Mouse (Mus musculus) right cerebral cortex, postnatal 4 days (tissue): ENCODE results near the gene Golga5.

ENCODE experiments used
- DNase-seq: peaks from one replicate; pipeline ENCODE4 v3.0.0-alpha.2; 2022

Golga5 gene

GRCm38 (mm10) chr12:102468894-102469764, at the start of gene Golga5:
TSS of gene Golga5 (plus strand) at chr12:102469135.
- peak; percentile 95 for DNase-seq

DNA sequence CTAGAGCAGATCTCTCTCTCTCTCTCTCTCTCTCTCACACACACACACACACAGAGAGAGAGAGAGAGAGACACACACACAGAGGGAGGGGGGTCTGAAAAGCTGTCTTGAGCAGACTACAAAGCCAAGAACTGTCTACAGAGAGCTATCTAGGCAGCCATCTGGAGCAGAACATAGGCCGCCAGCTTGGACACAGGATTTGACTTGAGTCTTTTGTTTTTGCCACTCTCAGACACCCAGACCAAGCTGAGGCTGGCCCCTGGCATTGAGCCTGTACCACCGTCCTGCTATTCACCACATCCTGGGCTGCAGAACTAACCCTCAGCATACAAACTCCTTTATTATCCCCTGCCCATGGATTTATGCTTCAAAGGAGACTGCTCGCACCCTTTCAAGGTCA, 49.4 kb upstream of the Golga5 start:
- DNase-seq, result peak; percentile 40

DNA sequence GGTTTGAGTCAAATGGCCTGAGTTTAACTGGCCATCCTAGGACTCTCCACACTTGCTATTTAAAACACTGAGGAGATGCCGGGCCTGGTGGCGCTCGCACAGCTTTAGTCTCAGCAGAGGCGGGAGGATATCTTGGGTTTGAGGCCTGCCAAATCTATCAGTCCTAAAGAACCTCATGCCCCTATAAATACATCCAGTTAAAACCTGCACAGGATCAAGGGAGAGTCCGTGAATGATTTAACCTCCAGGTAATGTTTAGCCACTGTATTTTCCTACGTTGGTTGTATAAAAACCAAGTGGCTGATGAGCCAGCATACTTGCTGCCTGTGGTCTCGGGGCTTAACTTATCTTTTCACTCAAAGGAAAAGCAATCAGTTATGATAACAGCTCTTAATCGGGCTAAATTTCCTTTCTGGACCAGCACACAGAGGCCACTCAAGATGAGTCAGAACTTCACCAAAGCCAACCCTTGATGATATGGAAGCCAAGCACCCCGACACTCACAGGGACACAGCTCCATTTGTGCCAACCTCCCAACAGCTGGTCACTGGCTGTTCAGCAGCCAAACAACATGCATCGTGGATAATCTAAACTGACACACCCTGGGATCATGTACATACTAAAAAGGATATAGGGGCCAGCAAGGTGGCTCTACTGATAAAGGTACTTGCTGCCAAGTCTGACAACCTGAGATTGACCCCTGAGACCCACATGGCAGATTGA, 48.6 kb upstream of the Golga5 start:
- DNase-seq, result no peak

GRCm38 (mm10) chr12:102422065-102422464, 46.9 kb upstream of the Golga5 start:
- no peak for DNase-seq

DNA sequence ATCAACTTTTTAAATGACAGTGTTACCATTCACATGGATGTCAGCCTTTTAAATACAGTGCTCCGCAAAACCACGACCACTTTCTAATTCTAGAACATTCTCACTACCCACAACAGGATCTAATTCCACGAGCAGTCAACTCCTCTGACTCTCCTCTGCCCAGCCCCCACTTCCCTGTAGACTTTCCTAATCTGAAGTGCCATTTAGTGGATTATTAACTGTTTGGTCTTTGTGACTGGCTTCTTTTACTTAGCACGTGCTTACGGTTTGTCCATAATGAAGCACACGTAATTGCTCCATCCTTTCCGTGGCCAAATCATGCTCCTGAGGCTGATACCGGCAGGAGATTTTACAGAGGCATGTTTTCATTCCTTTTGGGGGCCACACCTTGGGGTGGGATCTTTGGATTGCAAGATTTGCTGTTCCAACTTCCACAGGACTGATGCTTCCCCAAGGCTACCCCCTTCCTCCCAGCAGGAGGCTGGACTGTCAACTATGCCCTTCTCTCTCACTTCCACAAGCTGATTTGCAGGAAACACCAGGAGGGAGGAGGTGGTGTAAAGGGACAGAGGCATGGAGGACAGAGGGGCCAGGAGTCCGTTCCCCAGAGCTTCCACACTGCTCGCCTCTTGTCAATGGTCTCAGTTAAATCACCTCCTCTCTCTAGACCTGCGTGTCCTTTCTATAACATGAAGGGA, 46.2 kb upstream of the Golga5 start:
- DNase-seq, result no peak

- DNase-seq, result no peak
Measured at GRCm38 (mm10) chr12:102423625-102424024, 45.3 kb upstream of the Golga5 start.

DNA sequence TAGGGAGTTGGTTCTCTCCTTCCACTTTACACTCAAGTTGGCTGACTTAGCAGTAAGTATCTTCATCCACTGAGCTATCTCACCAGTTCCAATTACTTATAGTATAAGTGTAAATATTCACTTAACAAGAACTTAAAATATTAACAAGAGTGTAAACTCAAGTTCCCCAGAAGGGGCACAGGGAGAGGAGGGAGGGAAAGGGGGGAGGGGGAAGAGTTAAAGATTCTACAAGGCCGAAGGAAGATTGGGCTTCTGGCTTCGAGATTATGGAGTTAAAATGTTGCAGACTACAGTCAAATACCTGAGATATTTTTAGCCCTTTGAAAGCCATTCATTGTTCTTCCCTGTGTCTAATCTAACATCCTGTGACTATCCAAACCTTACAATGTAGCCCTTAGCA, 44.5 kb upstream of the Golga5 start:
- DNase-seq, result no peak

DNA sequence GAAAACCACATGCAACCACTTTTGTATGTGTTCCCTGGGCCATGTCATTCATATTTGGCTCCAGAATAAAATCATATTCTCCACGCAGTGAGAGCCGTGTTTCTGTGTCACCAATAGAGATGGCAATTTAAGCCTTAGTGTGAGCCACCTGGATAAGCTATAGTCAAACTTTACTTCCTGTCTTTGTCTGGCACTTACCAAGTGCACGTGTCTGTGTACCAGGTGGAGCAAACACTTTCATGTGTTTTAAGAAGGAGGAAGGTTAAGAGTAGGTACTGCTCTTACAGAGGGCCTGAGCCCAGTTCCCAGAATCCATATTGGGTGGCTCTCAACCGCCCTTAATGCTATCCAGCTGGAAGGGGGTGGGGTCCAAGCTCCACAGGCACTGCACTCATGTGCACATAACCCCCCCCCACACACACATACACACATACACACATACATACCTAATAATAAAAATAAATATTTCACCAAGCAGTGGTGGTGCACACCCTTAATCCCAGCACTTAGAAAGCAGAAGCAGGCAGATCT, 43.8 kb upstream of the Golga5 start:
- no peak for DNase-seq

DNA sequence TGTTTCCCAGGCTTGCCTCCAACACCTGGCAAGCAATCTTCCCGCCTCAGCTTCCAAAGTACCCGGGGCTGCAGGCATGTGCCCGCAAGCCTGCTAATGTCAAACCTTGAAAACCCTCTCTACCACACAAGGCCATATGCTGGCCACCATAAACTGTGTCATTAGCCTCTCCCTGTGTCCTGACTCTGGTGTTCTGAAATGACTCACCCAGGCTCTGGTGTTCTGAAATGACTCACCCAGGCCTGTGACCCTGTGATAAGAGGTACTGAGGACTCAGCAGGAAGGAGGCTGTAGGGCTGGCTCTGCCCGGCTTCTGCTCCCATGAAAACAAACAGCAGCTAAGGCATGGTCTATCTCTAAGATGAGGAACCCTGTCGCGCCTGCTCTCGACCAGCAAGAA, 42.6 kb upstream of the Golga5 start:
- DNase-seq, result no peak

GRCm38 (mm10) chr12:102429656-102430055, 39.3 kb upstream of the Golga5 start:
- DNase-seq, result no peak

DNA sequence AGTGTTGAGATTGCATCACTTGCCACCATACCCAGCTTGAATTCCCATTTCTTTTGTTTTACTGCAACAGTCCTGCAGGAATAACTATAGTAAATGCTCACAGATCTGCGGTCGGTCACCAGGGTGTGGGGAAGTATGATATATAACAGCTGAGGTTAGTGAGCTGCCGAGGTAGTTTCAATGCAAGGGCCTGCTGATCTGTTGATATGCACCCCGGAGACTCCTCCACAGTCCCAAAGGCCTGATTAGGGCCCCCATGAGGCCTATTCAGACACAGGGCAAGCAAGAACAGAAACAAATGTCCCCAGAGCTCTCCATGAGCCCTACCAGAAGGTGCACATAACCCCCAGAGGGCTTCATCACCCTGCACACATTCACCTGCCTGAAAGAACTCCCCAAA, 38.7 kb upstream of the Golga5 start:
- DNase-seq, result no peak

GRCm38 (mm10) chr12:102432238-102432637, 36.7 kb upstream of the Golga5 start:
- no peak for DNase-seq

DNA sequence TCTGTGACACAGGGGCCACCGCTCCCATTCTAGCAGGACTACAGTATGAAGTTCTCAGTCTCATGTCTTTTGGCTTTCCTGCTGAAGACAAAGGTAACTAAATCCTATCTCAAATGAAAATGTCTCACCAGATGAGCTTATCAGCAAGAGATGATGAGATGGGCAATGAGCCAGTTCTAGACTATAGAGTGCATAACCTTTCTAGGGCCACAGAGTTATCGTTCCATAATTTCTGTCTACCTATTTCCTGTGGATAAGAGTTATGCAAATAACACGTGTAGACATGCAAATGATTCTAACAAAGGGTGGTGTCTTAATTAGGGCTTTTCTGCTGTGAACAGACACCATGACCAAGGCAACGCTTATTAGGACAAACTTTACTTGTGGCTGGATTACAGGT, 34.8 kb upstream of the Golga5 start:
- no peak for DNase-seq

DNA sequence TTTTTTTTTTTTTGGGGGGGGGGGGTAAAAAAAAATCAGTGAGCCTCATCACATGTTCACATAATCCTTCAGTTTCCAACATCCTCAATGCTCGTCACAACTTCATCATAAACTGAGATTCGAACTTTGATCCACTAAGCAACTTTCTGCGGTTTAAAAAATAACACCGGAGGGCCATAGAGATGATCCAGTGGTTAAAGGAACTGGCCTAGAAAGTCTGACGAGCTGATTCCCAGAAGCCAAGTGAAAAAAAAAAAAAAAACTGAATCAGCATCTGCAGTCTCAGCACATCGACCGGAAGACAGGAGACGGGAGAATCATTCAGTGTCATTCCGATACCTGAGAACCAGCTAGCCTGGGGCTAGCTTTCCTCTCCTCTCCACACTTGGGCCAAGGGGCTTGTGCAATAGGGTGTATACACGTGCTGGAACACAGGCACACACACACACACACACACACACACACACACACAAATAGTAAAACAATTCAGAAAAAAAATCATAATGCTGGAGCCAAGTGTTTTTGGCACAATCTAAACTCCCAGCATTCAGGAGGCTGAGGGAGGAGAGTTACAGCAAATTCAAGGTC, 31.9 kb upstream of the Golga5 start:
- DNase-seq, result no peak

GRCm38 (mm10) chr12:102437952-102438351, 31.0 kb upstream of the Golga5 start:
- no peak for DNase-seq

GRCm38 (mm10) chr12:102438983-102439631, 29.8 kb upstream of the Golga5 start:
- DNase-seq, result no peak

DNA sequence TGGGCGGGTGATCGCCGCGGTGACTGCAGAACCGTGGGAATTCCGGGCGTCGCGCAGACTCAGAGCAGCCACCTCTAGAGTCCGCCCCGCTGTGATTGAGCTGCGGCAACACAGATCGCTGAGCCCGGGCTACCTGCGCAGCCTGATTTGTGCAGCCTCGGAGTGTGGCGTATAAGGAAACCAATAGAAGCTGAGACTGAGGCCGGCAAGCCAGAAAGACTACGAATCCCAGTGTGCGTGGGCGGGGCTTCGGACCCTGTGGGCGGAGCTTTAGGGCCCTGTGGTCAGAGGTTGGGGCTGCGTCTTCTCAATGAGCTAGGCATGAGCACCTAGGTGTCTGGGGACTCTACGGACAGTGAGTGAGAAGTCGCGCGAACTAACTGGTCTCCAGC, 29.3 kb upstream of the Golga5 start, which contains the start of gene Lgmn:
TSS of gene Lgmn (minus strand) at position 182 of the 392 bp plus-strand sequence.
- peak; percentile 98 for DNase-seq

- DNase-seq, result no peak
Measured at GRCm38 (mm10) chr12:102440551-102440950, 28.4 kb upstream of the Golga5 start.

DNA sequence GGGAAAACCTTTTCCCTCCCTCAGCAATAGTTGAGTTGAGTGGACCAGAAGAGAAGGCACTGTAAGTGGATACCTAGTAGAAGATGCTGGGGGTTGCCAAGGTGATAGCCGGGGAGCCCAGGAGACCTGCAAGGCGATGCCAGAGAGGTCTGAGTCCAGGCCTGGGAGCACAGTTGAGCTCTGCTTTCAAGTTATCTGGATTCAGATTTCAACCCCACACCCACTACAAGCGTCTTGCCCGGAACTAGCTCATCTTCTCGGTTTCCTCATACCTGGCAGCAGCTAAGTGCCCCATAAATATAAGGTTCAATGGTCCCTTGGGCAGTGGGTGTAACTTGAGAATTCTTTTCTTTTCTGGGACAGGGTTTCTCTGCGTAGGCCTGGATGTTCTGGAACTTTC, 27.8 kb upstream of the Golga5 start:
- DNase-seq, result no peak

- no peak for DNase-seq
Measured at GRCm38 (mm10) chr12:102442639-102443038, 26.3 kb upstream of the Golga5 start.

DNA sequence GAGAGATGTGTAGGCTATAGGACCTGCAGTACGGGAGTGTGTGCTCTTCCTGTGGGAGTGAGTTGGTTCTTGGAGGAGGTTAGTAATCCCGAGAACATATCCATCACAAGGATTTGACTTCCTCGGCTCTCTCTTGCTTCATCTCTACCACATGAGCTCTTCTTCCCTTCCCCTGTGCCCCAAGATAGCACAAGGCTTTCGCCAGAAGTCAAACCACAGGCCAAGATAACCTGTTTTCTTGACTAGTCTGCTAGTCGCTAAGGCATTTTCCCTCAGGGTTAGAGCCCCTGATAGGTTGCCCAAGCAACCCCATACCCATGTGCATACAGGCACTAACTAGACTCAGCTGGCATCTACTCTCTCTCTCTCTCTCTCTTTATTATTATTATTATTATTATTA, 25.3 kb upstream of the Golga5 start:
- no peak for DNase-seq

- no peak for DNase-seq
Measured at GRCm38 (mm10) chr12:102445436-102445835, 23.5 kb upstream of the Golga5 start.
